Mouse (Mus musculus) midbrain, embryonic 15.5 days (tissue): ENCODE data around the gene Stfa1. TPM values are rescaled to one million over a fixed set of nuclear protein-coding genes. Genes with fewer than 3 reads are reported as not detected.
"Not testable (repeated sequence)": the region's sequence is repeated elsewhere in the genome, so short reads cannot be mapped to it uniquely, and the experiment has no call there.

Experiments
- ATAC-seq: fragments of 200-750 bp; cut with Nextera tagmentation; replicated peaks from 2 replicates; pipeline ENCODE4 v1.8.0; 2017; ENCODE audit warnings: moderate TSS enrichment
- H3K27ac ChIP-seq: fragments of 300-500 bp; sonication (generic); 2 replicates; pipeline ENCODE4 v1.5.1; 2015; ENCODE audit warnings: mild to moderate bottlenecking, inconsistent platforms
- H3K27me3 ChIP-seq: fragments of 300-500 bp; sonication (generic); replicated peaks from 2 replicates; pipeline ENCODE4 v1.6.1; 2015; ENCODE audit warnings: inconsistent platforms
- H3K36me3 ChIP-seq: fragments of 300-500 bp; sonication (generic); replicated peaks from 2 replicates; pipeline ENCODE4 v1.6.1; 2015; ENCODE audit warnings: inconsistent platforms
- H3K4me1 ChIP-seq: fragments of 300-500 bp; sonication (generic); 2 replicates; pipeline ENCODE4 v1.6.1; 2015; ENCODE audit warnings: inconsistent platforms
- H3K4me2 ChIP-seq: fragments of 300-500 bp; sonication (generic); 2 replicates; pipeline ENCODE4 v1.6.1; 2015; ENCODE audit warnings: inconsistent platforms, mild to moderate bottlenecking, moderate library complexity
- H3K4me3 ChIP-seq: fragments of 300-500 bp; sonication (generic); 2 replicates; pipeline ENCODE4 v1.5.1; 2015; ENCODE audit warnings: mild to moderate bottlenecking, inconsistent platforms
- H3K9ac ChIP-seq: fragments of 300-500 bp; sonication (generic); 2 replicates; pipeline ENCODE4 v1.6.1; 2015; ENCODE audit warnings: mild to moderate bottlenecking, inconsistent platforms
- H3K9me3 ChIP-seq: fragments of 300-500 bp; sonication (generic); 2 replicates; pipeline ENCODE4 v1.6.1; 2016; ENCODE audit warnings: inconsistent platforms
- WGBS: fragments of 180-500 bp; shearing (Covaris S2); methylation state at CpG from one replicate; pipeline ENCODE4 v1.1.7; 2015; ENCODE audit warnings: mixed read lengths; 5-methylcytosine and 5-hydroxymethylcytosine counted together
- polyA plus RNA-seq: library from polyadenylated mRNA; unstranded; fragments of >200 nt; fragmentation: Nextera tagmentation; extraction: Ambion mirVana; gene quantifications from 2 replicates; pipeline ENCODE4 v1.2.1, GENCODE M21; 2015

Stfa1 gene
- polyA plus RNA-seq: 0.68 and 2.0 TPM in 2 replicates

DNA sequence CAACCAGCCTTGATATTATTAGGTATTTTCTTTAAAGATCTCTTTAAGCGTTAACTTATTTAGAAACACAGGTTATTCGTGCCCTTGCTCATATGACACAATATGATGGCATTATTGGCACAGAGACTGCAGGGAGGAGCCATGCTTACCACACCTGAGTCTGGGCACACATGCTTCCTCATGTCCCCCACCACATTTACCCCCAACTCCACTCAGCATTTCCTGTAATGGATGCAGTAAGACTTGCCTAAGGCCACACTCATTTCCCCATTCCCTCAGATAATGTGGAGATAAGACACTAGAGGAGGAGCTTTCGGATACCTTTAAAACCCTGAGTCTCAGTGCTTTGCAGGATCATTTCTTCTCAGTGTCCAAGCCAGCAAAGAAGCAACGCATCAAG is at the start of gene Stfa1:
Gene Stfa1, plus strand, starts transcription at position 156 of the 400 bp plus-strand sequence.
- not testable (repeated sequence) for H3K4me2 ChIP-seq, ATAC-seq
- WGBS: 88% methylated on average over 4 of the region's 4 CpGs

DNA sequence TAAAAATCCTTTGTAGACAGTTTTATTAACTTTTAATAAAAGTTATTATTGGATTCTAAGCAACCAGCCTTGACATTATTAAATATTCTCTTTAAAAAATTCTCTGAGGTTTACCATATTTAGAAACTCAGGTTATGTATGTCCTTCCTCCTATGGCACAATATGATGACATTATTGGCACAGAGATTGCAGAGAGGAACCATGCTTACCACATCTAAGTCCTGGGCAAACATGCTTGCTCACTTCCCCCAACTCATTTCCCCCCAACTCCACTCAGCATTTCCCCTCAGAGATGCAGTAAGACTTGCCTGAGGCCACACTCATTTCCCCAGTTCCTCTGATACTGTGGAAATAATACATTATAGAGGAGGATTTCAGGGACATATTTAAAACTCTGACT is 16.2 kb upstream of the Stfa1 start:
- H3K4me3 ChIP-seq, H3K27ac ChIP-seq, H3K9me3 ChIP-seq, H3K9ac ChIP-seq, H3K27me3 ChIP-seq, H3K36me3 ChIP-seq, H3K4me1 ChIP-seq, H3K4me2 ChIP-seq, ATAC-seq: not testable (repeated sequence)

More for the DNA sequence above, at the start of gene Stfa1:
- not testable (repeated sequence) for H3K36me3 ChIP-seq, H3K9ac ChIP-seq, H3K4me3 ChIP-seq, H3K9me3 ChIP-seq, H3K27ac ChIP-seq, H3K27me3 ChIP-seq, H3K4me1 ChIP-seq

DNA sequence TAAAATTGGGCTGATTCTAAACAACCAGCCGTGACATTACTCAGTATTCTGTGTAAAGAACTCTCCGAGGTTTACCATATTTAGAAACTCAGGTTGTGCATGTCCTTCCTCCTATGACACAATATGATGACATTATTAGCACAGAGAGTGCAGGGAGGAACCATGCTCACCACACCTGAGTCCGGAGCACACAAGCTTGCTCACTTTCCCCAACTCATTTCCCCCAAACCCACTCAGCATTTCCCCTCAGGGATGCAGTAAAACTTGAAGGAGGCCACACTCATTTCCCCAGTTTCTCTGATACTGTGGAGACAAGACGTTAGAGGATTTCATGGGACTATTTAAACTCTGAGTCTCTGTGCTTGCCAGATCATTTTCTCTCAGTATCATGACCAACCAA is 12.4 kb downstream of the Stfa1 start:
- Histone ChIP-seq H3K27me3 (no peaks in the 10 kb centered on the region), H3K4me1 (no peaks in the 10 kb centered on the region), H3K9me3 (no peaks in the 10 kb centered on the region), H3K36me3 (no peaks in the 10 kb centered on the region), H3K4me3 (no peak overlapping the region), H3K4me2 (no peak overlapping the region), H3K27ac (no peak overlapping the region), H3K9ac (no peak overlapping the region)
- WGBS: 82% methylated on average over 4 of the region's 4 CpGs
- no peak for ATAC-seq

DNA sequence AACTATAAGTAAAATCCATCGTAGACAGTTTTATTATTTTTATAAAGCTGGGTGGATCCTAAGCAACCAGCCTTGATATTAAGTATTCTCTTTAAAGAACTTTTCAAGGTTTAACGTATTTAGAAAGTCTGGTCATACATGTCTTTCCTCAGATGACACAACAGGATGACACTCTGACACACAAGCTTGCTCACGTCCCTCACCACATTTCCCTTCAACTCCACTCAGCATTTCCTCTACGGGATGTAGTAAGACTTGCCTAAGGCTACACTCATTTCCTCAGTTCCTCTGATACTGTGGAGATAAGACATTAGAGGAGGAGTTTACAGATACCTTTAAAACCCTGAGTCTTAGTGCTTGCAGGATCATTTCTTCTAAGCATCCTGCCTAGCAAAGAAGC is 30.9 kb downstream of the Stfa1 start:
- no peaks in the 10 kb centered on the region for H3K9me3 ChIP-seq
- 85% methylated on average over 4 of the region's 4 CpGs for WGBS
- no peaks in the 10 kb centered on the region for H3K27me3 ChIP-seq
- no peaks in the 10 kb centered on the region for H3K4me1 ChIP-seq
- no peak overlapping the region for H3K9ac ChIP-seq
- no peak overlapping the region for H3K4me3 ChIP-seq
- H3K4me2 ChIP-seq: no peak overlapping the region
- no peak overlapping the region for H3K27ac ChIP-seq
- no peaks in the 10 kb centered on the region for H3K36me3 ChIP-seq
- no peak for ATAC-seq

DNA sequence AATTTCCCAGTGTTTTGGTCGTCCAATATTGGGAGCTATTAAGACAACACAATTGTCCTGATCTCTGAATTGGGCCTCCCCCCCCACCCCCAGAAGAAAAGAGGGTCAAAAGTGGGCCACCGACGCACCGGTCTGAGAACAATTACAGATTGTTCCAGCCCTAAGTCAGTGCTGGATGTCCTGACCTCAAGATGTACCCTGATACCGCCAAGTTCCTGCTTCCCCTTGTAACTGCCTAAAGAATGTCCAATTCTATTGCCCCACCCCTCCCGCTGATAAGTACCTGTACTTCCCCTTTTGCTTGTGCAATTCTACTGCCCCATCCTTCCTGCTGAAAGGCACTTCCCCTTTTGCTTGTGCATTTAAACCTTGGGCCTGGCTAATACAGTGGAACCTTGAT is 39.4 kb downstream of the Stfa1 start:
- not testable (repeated sequence) for H3K4me2 ChIP-seq, H3K27me3 ChIP-seq, H3K4me3 ChIP-seq, H3K9ac ChIP-seq, H3K27ac ChIP-seq, ATAC-seq, H3K4me1 ChIP-seq, H3K9me3 ChIP-seq, H3K36me3 ChIP-seq
- 90% methylated on average over 6 of the region's 6 CpGs for WGBS

DNA sequence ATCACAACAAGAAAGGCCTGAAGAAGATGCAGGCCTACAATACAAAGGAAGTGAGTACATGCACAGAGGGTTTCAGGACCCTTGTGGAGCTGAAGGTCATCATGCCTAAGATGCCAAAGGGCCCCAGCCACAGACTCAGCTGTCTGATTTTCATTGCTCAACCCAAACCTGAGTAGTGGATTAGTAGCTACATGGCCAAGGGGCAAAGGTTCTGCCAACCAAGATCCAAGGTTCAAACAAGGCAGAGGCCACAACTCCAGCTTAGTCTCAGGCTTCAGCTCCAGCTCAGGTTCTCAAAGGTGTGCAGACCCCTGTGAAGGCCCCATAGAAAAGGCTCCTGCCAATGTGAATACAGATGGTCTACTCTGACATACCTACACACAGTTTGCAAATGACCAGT is 42.5 kb downstream of the Stfa1 start:
- H3K9ac ChIP-seq: no peak overlapping the region
- no peak overlapping the region for H3K27ac ChIP-seq
- no peaks in the 10 kb centered on the region for H3K4me1 ChIP-seq
- no peak for ATAC-seq
- H3K36me3 ChIP-seq: no peaks in the 10 kb centered on the region
- H3K4me3 ChIP-seq: no peak overlapping the region
- no peaks in the 10 kb centered on the region for H3K27me3 ChIP-seq
- no peaks in the 10 kb centered on the region for H3K9me3 ChIP-seq
- H3K4me2 ChIP-seq: no peak overlapping the region

DNA sequence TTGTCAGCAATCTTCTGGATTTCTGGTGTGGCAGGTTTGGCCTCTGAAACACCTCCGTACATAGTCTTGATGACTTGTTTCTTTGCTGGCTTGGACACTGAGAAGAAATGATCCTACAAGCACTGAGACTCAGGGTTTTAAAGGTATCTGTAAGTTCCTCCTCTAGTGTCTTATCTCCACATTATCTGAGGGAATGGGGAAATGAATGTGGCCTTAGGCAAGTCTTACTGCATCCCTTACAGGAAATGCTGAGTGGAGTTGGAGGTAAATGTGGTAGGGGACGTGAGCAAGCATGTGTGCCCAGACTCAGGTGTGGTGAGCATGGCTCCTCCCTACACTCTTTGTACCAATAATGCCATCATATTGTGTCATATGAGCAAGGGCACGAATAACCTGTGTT is 57.5 kb downstream of the Stfa1 start, which contains the start of gene BC117090:
Gene BC117090, minus strand, starts transcription at position 101 of the 400 bp plus-strand sequence.
- H3K4me1 ChIP-seq: no peaks in the 10 kb centered on the region
- WGBS: 77% methylated on average over 3 of the region's 3 CpGs
- H3K9ac ChIP-seq: no peak within 1 kb of the TSS
- no peak within 1 kb of the TSS for H3K27ac ChIP-seq
- no peak within 1 kb of the TSS for H3K4me3 ChIP-seq
- no peaks in the 10 kb centered on the region for H3K9me3 ChIP-seq
- H3K36me3 ChIP-seq: no peaks in the 10 kb centered on the region
- H3K27me3 ChIP-seq: no peaks in the 10 kb centered on the region
- ATAC-seq: no peak
- no peak within 1 kb of the TSS for H3K4me2 ChIP-seq

Other genes with a start within 250 kb of the Stfa1 start
- 13.0 and 13.2 TPM in 2 replicates for gene Wdr5b, start 235.8 kb upstream of the Stfa1 start, polyA plus RNA-seq
- 128 and 129 TPM in 2 replicates for gene Fam162a, start 205.4 kb upstream of the Stfa1 start, polyA plus RNA-seq
- 27.4 and 27.6 TPM in 2 replicates for gene Ccdc58, start 205.3 kb upstream of the Stfa1 start, polyA plus RNA-seq
- gene Csta1, start 145.7 kb upstream of the Stfa1 start, polyA plus RNA-seq: not detected in 2 replicates
- gene Stfa2l1, start 120.1 kb upstream of the Stfa1 start, polyA plus RNA-seq: not detected in 2 replicates
- 1.1 TPM in 1 of 2 replicates, not detected in the other for gene Gm5483, start 92.7 kb upstream of the Stfa1 start, polyA plus RNA-seq
- gene Gm5416, start 66.5 kb upstream of the Stfa1 start, polyA plus RNA-seq: not detected in 2 replicates
- not detected in 2 replicates for gene 2010005H15Rik, start 55.5 kb upstream of the Stfa1 start, polyA plus RNA-seq
- not detected in 2 replicates for gene BC117090, start 57.4 kb downstream of the Stfa1 start, polyA plus RNA-seq
- gene BC100530, start 90.8 kb downstream of the Stfa1 start, polyA plus RNA-seq: 1.0 and 2.6 TPM in 2 replicates
- gene Stfa2, start 131.5 kb downstream of the Stfa1 start, polyA plus RNA-seq: not detected in 2 replicates
- gene Stfa3, start 178.4 kb downstream of the Stfa1 start, polyA plus RNA-seq: not detected in 2 replicates